Mouse (Mus musculus): Measurements from ENCODE around the gene Fbxw20.
"Not testable (repeated sequence)": the region's sequence is repeated elsewhere in the genome, so short reads cannot be mapped to it uniquely, and the experiment has no call there.

Fbxw20 gene

GRCm38 (mm10) chr9:109234654-109235053 is at the start of gene Fbxw20:
Gene Fbxw20 (minus strand): TSS chr9:109234754.
- ATAC-seq (ENCODE audit: insufficient number of reproducible peaks, low FRiP score, low TSS enrichment), result no peak

- no peak for ATAC-seq (ENCODE audit: insufficient number of reproducible peaks, low FRiP score, low TSS enrichment)
Observed at GRCm38 (mm10) chr9:109263041-109263440, 28.5 kb upstream of the Fbxw20 start.

GRCm38 (mm10) chr9:109218449-109218848 is 16.1 kb downstream of the Fbxw20 start:
- ATAC-seq (ENCODE audit: insufficient number of reproducible peaks, low FRiP score, low TSS enrichment), result no peak

GRCm38 (mm10) chr9:109201347-109201746 is 33.2 kb downstream of the Fbxw20 start:
- not testable (repeated sequence) for ATAC-seq (ENCODE audit: insufficient number of reproducible peaks, low FRiP score, low TSS enrichment)

GRCm38 (mm10) chr9:109200349-109200748 is 34.2 kb downstream of the Fbxw20 start:
- ATAC-seq (ENCODE audit: insufficient number of reproducible peaks, low FRiP score, low TSS enrichment), result no peak

GRCm38 (mm10) chr9:109199353-109199752 is 35.2 kb downstream of the Fbxw20 start:
- no peak for ATAC-seq (ENCODE audit: insufficient number of reproducible peaks, low FRiP score, low TSS enrichment)

GRCm38 (mm10) chr9:109195875-109196274 is 38.7 kb downstream of the Fbxw20 start, which contains the start of gene Fbxw13:
Gene Fbxw13 (minus strand): TSS chr9:109195975.
- ATAC-seq (ENCODE audit: insufficient number of reproducible peaks, low FRiP score, low TSS enrichment), result not testable (repeated sequence)

- ATAC-seq (ENCODE audit: insufficient number of reproducible peaks, low FRiP score, low TSS enrichment), result no peak
Observed at GRCm38 (mm10) chr9:109177208-109177607, 57.3 kb downstream of the Fbxw20 start.

- ATAC-seq (ENCODE audit: insufficient number of reproducible peaks, low FRiP score, low TSS enrichment), result no peak
Observed at GRCm38 (mm10) chr9:109176301-109176700, 58.3 kb downstream of the Fbxw20 start.

All from cerebellum, adult (tissue).